Mouse (Mus musculus) hindbrain, embryonic 13.5 days (tissue): ENCODE measurements around the gene Pear1. TPM values are rescaled to one million over a fixed set of nuclear protein-coding genes. Genes with fewer than 3 reads are reported as not detected.
A peak's percentile ranks its signal among the peaks of the same experiment; 100 is the strongest.
"Not testable (repeated sequence)": the region's sequence is repeated elsewhere in the genome, so short reads cannot be mapped to it uniquely, and the experiment has no call there.

Source experiments
- ATAC-seq: fragments of 200-750 bp; cut with Nextera tagmentation; 2 replicates; pipeline ENCODE4 v1.8.0; 2017; ENCODE audit warnings: moderate TSS enrichment; ENCODE audit not compliant: low FRiP score
- H3K27ac ChIP-seq: fragments of 300-500 bp; sonication (generic); 2 replicates; pipeline ENCODE4 v1.5.1; 2015; ENCODE audit warnings: inconsistent platforms, mild to moderate bottlenecking, moderate library complexity
- H3K27me3 ChIP-seq: fragments of 300-500 bp; sonication (generic); 2 replicates; pipeline ENCODE4 v1.6.1; 2015; ENCODE audit warnings: mild to moderate bottlenecking, inconsistent platforms
- H3K36me3 ChIP-seq: fragments of 300-500 bp; sonication (generic); 2 replicates; pipeline ENCODE4 v1.6.1; 2015; ENCODE audit warnings: mild to moderate bottlenecking, inconsistent platforms
- H3K4me1 ChIP-seq: fragments of 300-500 bp; sonication (generic); replicated peaks from 2 replicates; pipeline ENCODE4 v1.6.1; 2015; ENCODE audit warnings: inconsistent platforms
- H3K4me2 ChIP-seq: fragments of 300-500 bp; sonication (generic); 2 replicates; pipeline ENCODE4 v1.6.1; 2015; ENCODE audit warnings: inconsistent platforms, mild to moderate bottlenecking, moderate library complexity
- H3K4me3 ChIP-seq: fragments of 300-500 bp; sonication (generic); 2 replicates; pipeline ENCODE4 v1.5.1; 2015; ENCODE audit warnings: mild to moderate bottlenecking, inconsistent platforms
- H3K9ac ChIP-seq: fragments of 300-500 bp; sonication (generic); 2 replicates; pipeline ENCODE4 v1.6.1; 2015; ENCODE audit warnings: mild to moderate bottlenecking, inconsistent platforms
- H3K9me3 ChIP-seq: fragments of 300-500 bp; sonication (generic); 2 replicates; pipeline ENCODE4 v1.6.1; 2016; ENCODE audit warnings: inconsistent platforms
- WGBS: fragments of 180-500 bp; shearing (Covaris S2); methylation state at CpG from one replicate; pipeline ENCODE4 v1.1.7; 2015; 5-methylcytosine and 5-hydroxymethylcytosine counted together
- polyA plus RNA-seq: library from polyadenylated mRNA; unstranded; fragments of >200 nt; fragmentation: Nextera tagmentation; extraction: Ambion mirVana; gene quantifications from 2 replicates; pipeline ENCODE4 v1.2.1, GENCODE M21; 2015

Pear1 gene
- polyA plus RNA-seq: 9.8 and 11.0 TPM in 2 replicates

- ATAC-seq: not testable (repeated sequence)
Measured at GRCm38 (mm10) chr3:87824206-87824605, at the start of gene Pear1. Gene Pear1, minus strand, starts transcription at chr3:87824306.

GRCm38 (mm10) chr3:87864111-87864510 lies 40.0 kb upstream of the Pear1 start:
- H3K36me3 ChIP-seq: peaks cover 81% of the 10 kb centered on the region
- H3K9ac ChIP-seq, H3K27me3 ChIP-seq, H3K9me3 ChIP-seq, H3K4me3 ChIP-seq, H3K27ac ChIP-seq, ATAC-seq, H3K4me2 ChIP-seq, H3K4me1 ChIP-seq: not testable (repeated sequence)
- 91% methylated on average over 4 of the region's 4 CpGs for WGBS

More at GRCm38 (mm10) chr3:87824206-87824605, at the start of gene Pear1:
- H3K9me3 ChIP-seq, H3K27ac ChIP-seq, H3K27me3 ChIP-seq, H3K36me3 ChIP-seq, H3K9ac ChIP-seq, H3K4me2 ChIP-seq, H3K4me1 ChIP-seq, H3K4me3 ChIP-seq: not testable (repeated sequence)
- 75% methylated on average over 1 of the region's 1 CpGs for WGBS

- no peak overlapping the region for H3K4me3 ChIP-seq
- no peak overlapping the region for H3K9ac ChIP-seq
- no peaks in the 10 kb centered on the region for H3K27me3 ChIP-seq
- H3K9me3 ChIP-seq: no peaks in the 10 kb centered on the region
- 30% methylated on average over 3 of the region's 3 CpGs for WGBS
- no peak overlapping the region for H3K4me2 ChIP-seq
- H3K36me3 ChIP-seq: peaks cover 73% of the 10 kb centered on the region
- H3K4me1 ChIP-seq: 0 out of 2 replicates have a peak, but pooled peaks cover 6% of the 10 kb centered on the region
- 0 out of 2 replicates have a peak, but pooled peaks have one; percentile 49 for ATAC-seq
- no peak overlapping the region for H3K27ac ChIP-seq
Measured at GRCm38 (mm10) chr3:87859813-87860212, 35.7 kb upstream of the Pear1 start.

DNA sequence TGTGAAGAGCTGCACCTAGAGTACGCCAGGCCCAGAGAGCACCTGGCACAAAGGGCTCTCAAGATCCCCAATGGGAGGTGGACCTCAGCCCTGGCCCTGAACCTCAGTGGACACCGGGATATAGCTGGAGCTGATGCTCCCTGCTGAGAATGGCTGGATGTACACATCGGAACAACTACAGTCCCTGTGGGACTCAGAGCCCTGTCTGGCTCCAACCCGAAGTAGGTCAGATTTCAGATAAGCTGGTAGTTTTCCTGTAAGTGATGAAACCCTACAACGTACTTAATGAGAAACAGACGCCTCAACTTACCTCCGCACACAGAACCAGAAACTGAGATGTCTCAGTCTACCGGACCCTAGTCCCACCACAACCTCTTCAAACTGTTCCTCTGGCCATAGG lies 33.6 kb upstream of the Pear1 start:
- no peak overlapping the region for H3K27ac ChIP-seq
- peaks cover 16% of the 10 kb centered on the region for H3K4me1 ChIP-seq
- H3K27me3 ChIP-seq: no peaks in the 10 kb centered on the region
- ATAC-seq: no peak
- no peak overlapping the region for H3K4me2 ChIP-seq
- no peak overlapping the region for H3K9ac ChIP-seq
- no peaks in the 10 kb centered on the region for H3K9me3 ChIP-seq
- no peak overlapping the region for H3K4me3 ChIP-seq
- H3K36me3 ChIP-seq: peaks cover 57% of the 10 kb centered on the region
- 93% methylated on average over 8 of the region's 8 CpGs for whole genome bisulfite sequencing

DNA sequence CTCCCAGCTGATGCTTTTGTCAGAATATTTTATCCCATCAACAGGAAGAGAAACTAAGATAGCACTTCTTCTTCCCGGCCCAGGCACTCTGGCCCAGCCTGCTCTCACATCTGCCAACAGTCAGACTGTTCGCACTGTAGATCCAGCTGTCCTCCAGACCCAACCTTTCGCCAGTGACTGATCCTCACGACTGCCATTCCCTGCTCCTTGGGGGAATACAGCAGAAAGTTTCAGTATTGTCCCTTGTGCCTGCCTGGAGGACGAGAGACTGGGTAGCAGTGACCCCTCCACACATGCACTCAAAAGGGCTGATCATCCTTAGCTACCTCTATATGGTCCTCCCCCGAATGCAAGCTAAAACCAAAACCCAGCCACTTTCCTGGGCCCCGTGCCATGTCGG lies 31.8 kb upstream of the Pear1 start:
- Histone ChIP-seq H3K4me2 (no peak overlapping the region), H3K27ac (no peak overlapping the region), H3K4me3 (no peak overlapping the region), H3K9me3 (no peaks in the 10 kb centered on the region), H3K4me1 (peaks cover 16% of the 10 kb centered on the region), H3K9ac (no peak overlapping the region), H3K36me3 (peaks cover 41% of the 10 kb centered on the region), H3K27me3 (no peaks in the 10 kb centered on the region)
- 90% methylated on average over 8 of the region's 8 CpGs for WGBS
- ATAC-seq: no peak

DNA sequence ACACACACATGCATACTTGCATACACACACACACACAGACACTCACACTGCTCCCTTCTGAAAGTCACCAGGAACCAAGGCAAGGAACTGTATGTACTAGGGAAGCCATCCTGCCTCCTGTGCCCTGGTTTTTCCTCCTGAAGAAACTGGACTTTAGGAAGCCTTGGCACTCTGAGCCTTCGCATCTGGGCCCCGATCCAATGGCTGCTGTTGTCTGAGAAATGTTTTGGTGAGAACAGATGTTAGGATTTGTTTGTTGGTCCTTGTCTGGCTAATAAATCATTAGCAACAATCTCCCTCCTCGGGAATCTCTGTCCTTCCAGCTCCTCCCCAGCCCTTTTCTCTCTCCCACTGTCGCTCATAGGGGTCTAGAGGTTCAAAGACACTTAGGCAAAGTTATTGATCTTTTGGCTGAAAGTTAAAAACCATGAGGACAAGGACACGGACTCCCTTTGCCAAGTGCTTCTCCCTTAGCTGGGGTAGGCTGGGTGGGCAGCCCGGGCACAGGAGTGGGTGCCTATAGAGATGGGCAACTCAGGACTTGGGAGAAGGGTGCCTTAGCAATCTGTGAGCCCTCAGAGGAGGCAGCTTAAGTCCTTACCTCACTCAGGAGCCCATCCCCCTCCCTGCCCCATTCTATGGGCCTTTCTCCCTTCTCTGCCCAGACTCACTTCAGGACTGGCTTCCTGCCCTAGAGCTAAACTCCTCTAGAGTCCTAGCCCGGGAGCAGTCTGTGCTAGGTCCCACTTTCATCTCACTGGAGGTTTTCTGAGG lies 30.9 kb upstream of the Pear1 start:
- Histone ChIP-seq H3K9ac (0 out of 2 replicates have a peak overlapping the region, but pooled peaks have one; percentile 5), H3K9me3 (no peaks in the 10 kb centered on the region), H3K4me2 (no peak overlapping the region), H3K4me1 (peaks cover 16% of the 10 kb centered on the region), H3K27me3 (no peaks in the 10 kb centered on the region), H3K27ac (peak overlapping the region; percentile 3; the same call in 1 of the 2 replicates), H3K4me3 (no peak overlapping the region), H3K36me3 (peaks cover 38% of the 10 kb centered on the region)
- no peak for ATAC-seq
- WGBS: 64% methylated on average over 7 of the region's 7 CpGs

GRCm38 (mm10) chr3:87849117-87849516 lies 25.0 kb upstream of the Pear1 start:
- Histone ChIP-seq H3K9me3 (no peaks in the 10 kb centered on the region), H3K36me3 (no peaks in the 10 kb centered on the region), H3K9ac (no peak overlapping the region), H3K4me2 (no peak overlapping the region), H3K4me1 (peaks cover 9% of the 10 kb centered on the region), H3K27me3 (no peaks in the 10 kb centered on the region), H3K27ac (no peak overlapping the region), H3K4me3 (no peak overlapping the region)
- WGBS: 84% methylated on average over 14 of the region's 14 CpGs
- ATAC-seq: no peak

- H3K9ac ChIP-seq: no peak overlapping the region
- 78% methylated on average over 5 of the region's 5 CpGs for WGBS
Measured at GRCm38 (mm10) chr3:87847680-87848079, 23.6 kb upstream of the Pear1 start.

GRCm38 (mm10) chr3:87846650-87847110 lies 22.6 kb upstream of the Pear1 start, which contains the start of gene Sh2d2a:
Gene Sh2d2a, plus strand, starts transcription at chr3:87846755.
- Histone ChIP-seq H3K36me3 (no peaks in the 10 kb centered on the region), H3K4me3 (no peak within 1 kb of the TSS), H3K9ac (no peak within 1 kb of the TSS), H3K9me3 (no peaks in the 10 kb centered on the region), H3K27ac (no peak within 1 kb of the TSS), H3K4me1 (no peaks in the 10 kb centered on the region), H3K27me3 (no peaks in the 10 kb centered on the region), H3K4me2 (no peak within 1 kb of the TSS)
- WGBS: 89% methylated on average over 7 of the region's 7 CpGs
- no peak for ATAC-seq

More at GRCm38 (mm10) chr3:87847680-87848079, 23.6 kb upstream of the Pear1 start:
- no peak overlapping the region for H3K4me3 ChIP-seq
- ATAC-seq: no peak
- H3K9me3 ChIP-seq: no peaks in the 10 kb centered on the region
- no peak overlapping the region for H3K4me2 ChIP-seq
- H3K36me3 ChIP-seq: no peaks in the 10 kb centered on the region
- no peaks in the 10 kb centered on the region for H3K4me1 ChIP-seq
- H3K27ac ChIP-seq: no peak overlapping the region
- no peaks in the 10 kb centered on the region for H3K27me3 ChIP-seq

- no peak overlapping the region for H3K9ac ChIP-seq
- ATAC-seq: no peak
- no peaks in the 10 kb centered on the region for H3K36me3 ChIP-seq
- H3K4me3 ChIP-seq: no peak overlapping the region
- WGBS: 70% methylated on average over 4 of the region's 4 CpGs
- H3K4me1 ChIP-seq: no peaks in the 10 kb centered on the region
- no peak overlapping the region for H3K27ac ChIP-seq
- no peak overlapping the region for H3K4me2 ChIP-seq
- no peaks in the 10 kb centered on the region for H3K27me3 ChIP-seq
- no peaks in the 10 kb centered on the region for H3K9me3 ChIP-seq
Measured at GRCm38 (mm10) chr3:87846186-87846585, 22.1 kb upstream of the Pear1 start.

DNA sequence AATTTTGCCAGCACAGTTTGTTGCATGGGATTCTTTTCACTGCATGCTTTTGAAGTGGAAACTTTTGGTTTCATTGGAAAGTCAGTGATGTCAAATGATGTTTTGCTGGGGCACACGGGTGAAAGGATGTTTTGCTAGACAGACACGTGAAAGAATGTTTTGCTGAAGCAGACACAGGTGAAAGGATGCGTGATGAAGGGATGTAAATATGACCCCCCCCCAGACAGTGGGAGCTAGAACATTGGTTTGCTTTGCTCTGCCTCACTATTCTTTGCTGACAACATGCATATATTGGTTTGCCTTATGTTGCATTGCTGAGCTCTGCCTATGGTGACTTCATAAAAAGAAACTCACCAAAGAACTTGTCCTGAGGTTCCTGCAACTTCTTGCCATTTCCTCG lies 20.9 kb upstream of the Pear1 start:
- no peak overlapping the region for H3K9ac ChIP-seq
- no peaks in the 10 kb centered on the region for H3K4me1 ChIP-seq
- 82% methylated on average over 4 of the region's 4 CpGs for WGBS
- no peak for ATAC-seq
- no peaks in the 10 kb centered on the region for H3K9me3 ChIP-seq
- H3K27ac ChIP-seq: no peak overlapping the region
- H3K36me3 ChIP-seq: no peaks in the 10 kb centered on the region
- no peak overlapping the region for H3K4me3 ChIP-seq
- no peaks in the 10 kb centered on the region for H3K27me3 ChIP-seq
- H3K4me2 ChIP-seq: no peak overlapping the region

- no peak for ATAC-seq
- Histone ChIP-seq H3K9ac (no peak overlapping the region), H3K9me3 (no peaks in the 10 kb centered on the region), H3K4me3 (no peak overlapping the region), H3K4me1 (no peaks in the 10 kb centered on the region), H3K36me3 (no peaks in the 10 kb centered on the region), H3K27ac (no peak overlapping the region), H3K4me2 (no peak overlapping the region), H3K27me3 (0 out of 2 replicates have a peak, but pooled peaks cover 5% of the 10 kb centered on the region)
Measured at GRCm38 (mm10) chr3:87840858-87841257, 16.8 kb upstream of the Pear1 start.

DNA sequence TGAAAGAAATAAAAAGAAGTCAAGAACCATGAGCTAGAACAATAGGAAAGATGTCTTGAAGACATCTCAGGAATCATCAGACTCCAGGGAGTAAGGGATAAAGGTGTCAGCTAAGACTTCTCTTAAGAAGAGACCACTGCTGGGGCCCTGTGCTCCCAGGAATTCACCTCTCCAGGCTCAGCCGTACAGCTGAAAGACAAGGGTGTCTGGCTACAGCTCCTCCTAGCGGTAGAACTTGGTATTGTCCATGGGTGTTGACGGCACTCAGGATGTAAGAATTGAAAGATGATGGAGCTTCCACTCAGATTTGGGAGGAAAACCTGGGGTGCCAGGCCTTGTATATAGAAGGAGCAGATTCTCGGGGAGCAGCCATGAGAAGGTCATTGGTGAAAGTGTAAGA lies 14.5 kb upstream of the Pear1 start:
- Histone ChIP-seq H3K27me3 (0 out of 2 replicates have a peak, but pooled peaks cover 5% of the 10 kb centered on the region), H3K4me3 (no peak overlapping the region), H3K27ac (no peak overlapping the region), H3K9ac (no peak overlapping the region), H3K9me3 (no peaks in the 10 kb centered on the region), H3K4me1 (no peaks in the 10 kb centered on the region), H3K36me3 (no peaks in the 10 kb centered on the region), H3K4me2 (no peak overlapping the region)
- ATAC-seq: no peak
- WGBS: under 1% methylated on average over 4 of the region's 4 CpGs
